Mouse (Mus musculus) cerebellum, adult 11-12 months (tissue): ENCODE results near the gene Htr2c.

Experiments used
- DNase-seq: peaks from one replicate; pipeline ENCODE4 v3.0.0; 2022

The Htr2c gene

DNA sequence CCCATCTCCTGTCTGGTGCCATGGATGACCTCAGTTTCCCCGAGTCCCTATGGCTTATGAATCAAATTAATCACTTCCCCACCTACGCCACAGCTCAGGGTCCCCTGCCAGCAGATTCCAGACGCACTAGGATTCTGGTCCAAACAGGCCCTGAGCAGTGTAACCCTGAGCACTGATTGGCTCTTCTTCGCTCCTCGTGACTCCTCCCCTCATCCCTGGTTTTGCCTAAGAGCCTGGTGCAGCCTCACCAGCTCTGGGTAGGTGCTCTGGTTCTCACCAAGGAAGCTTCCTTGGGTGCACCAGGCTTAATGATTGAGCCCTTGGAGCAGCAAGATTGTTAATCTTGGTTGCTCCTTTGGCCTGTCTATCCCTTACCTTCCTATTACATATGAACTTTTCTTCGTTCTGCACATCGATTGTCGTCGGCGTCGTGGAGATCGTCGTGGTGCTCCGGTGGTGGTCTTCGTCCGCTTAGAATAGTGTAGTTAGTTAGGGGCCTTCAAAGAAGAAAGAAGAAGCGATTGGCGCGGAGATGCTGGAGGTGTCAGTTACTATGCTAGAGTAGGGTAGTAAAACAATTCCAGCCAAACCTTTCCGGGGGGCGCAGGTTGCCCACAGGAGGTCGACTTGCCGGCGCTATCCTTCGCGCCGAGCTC, at the start of gene Htr2c:
TSS of gene Htr2c (plus strand) at position 256 of the 656 bp plus-strand sequence.
- no peak for DNase-seq

DNA sequence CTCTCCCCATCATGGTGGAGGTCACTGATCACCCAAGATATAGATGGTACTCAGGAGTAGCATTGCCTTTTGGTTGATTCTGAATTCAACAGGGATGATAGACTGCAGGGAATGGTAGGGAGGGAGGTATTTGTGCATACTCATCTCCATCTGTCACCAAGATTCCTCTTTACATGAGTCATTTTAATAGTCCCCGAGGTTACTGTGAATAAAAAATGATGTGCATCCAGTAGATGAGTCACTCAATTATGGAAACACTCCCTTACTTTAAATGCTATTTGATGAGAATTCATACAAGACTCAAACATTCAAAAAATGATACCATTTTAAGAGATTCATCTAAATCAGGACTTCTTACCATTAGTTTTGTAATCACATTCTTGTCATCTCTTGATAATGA, 34.1 kb upstream of the Htr2c start:
- DNase-seq, result no peak

DNA sequence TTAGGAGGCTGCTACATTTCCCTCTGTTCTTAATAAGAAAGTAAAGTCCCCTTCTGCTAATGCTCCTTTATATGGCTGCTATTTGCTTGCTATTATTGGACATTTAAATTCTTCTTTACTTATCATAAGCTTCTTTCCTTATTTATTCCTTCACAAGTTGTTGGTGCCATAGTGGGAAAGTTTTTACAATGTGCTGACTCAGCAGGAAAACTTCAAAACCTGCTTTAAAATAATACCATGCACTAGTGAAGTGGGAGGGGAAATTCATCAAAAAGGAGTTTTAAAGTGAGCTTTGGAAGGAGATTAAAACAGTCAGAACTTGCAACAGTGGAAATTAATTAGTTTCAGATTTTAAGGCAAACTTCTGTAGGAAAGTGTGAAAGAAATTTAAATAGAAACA, 26.0 kb upstream of the Htr2c start:
- no peak for DNase-seq

DNA sequence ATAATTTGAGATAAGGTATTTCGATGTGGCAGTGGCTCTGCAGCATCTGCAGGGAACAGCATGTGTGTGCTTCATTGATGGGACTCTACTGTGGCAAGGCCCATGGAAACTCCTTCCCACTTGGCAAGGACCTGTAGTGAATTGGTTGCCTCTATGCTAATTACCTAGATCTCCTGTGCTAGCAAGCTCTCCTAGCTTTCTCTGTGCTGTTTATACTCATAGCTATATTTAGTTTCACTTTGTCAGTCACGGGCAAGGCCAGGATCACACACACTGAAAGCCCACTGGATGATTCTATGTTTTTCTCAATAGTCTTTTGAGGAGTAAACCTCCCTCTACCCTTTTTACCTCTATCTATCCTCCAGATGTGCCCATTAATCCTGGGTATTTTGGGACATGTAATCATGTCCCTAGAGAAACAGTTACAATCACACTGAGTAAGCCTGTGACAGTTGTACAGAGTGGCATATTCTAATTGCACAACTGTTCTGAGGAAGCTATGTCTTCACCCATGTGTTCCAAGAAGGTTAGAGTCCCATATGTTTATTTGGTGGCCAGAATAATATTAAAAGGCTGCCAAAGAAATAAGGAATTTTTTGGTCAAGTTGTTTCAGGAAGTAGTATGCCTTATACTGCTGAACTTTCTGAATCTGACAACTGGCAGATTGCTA, 16.0 kb upstream of the Htr2c start:
- no peak for DNase-seq

DNA sequence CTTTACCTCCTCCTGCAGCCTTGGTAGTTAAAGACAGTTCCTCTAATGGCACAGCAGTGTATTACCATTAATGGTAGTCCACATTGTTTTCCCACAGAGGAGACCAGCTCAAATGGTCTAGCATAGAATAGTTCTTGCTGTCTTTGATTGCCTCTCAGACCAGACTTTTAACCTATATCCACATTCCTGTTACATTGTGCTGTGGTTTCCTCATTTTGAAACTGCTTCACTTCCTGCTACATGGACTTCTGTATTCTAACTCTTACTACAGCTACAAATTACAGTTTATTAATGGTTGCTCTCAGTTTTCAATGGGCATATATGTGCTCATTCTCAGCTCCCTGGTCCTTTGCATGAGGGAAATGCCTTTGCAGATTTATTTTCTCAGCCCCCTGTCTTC, 15.3 kb upstream of the Htr2c start:
- no peak for DNase-seq

DNA sequence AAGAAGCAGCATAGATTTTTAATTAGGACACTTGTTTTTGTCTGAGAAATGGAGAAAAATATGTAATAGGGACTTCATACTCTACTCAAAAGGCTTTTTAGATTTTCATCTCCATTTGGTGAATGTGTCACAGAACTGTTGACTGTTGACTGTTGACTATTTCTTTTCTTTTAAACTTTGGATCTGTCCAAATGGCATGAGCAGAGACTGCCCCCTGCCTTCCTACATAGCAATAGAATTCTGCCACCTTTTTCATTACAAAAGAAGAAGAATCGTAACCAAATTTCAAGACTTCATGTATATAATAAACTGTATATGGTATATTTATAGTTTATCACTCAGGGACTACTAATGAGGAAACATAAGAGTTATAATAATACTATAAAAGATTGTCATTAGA, 3.7 kb upstream of the Htr2c start:
- DNase-seq, result no peak

DNA sequence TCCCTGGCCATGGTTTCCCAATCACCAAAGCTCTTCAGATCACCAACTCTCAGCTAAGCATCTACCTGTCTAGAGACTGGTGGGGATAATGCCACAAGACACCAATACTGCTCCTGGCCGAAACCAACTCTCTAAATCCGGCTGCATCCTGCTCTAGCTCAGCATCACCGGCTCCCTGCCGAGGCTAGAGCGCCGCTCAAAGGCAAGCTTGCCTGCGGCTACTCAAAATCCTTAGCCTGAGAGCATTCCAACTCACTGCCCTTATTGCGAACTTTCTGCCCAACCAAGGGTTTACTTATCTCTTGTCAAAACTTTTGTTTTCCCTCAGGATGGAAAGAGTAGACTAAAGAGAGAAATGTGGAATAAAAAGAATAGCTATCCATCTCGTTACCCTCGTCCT, 2.4 kb upstream of the Htr2c start:
- DNase-seq, result no peak

DNA sequence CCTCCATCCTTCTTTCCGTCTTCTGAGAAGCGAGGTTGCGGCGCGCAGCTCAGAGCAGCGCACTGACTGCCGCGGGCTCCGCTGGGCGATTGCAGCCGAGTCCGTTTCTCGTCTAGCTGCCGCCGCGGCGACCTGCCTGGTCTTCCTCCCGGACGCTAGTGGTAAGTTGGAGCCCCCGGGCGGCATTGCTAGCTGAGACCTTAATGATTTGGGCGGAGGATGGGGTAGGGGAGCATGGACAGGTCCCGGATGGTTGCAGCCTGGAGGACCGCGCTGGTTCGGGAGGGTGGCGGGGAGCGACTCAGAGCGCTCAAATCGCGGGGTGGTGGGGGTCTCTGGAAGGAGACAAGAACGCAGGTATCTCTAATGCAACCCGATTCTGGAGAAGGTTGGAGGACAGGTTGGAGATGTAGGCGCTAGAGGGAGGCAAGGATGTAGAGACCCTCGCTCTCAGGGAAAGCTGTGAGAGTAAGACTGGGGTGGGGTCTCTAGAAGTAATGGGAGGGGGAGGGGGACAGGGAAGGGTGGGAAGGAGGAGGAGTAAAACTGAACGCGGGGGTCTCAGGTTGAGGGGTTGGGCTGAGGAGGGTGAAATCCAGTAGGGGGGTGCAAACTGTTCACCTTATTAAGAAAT, 718 bp downstream of the Htr2c start:
- DNase-seq, result no peak

DNA sequence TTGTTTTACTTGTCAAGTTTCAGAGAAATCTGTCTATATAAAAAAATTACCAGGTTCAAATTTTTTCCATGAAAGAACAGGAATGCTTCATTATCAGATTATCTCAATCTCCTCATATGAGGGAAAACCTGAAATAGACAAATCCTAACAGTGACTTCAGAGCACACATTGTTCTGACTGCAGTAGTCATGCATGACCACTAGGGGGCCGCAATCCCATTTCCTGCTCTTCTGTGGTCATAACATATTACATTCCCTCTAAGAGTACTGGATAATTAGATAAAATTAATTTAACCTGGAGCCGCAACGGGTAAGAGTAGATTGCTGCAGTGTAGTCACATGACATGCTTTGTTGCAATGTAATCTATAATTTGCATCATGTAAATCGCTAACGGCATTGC, 17.6 kb downstream of the Htr2c start:
- no peak for DNase-seq

DNA sequence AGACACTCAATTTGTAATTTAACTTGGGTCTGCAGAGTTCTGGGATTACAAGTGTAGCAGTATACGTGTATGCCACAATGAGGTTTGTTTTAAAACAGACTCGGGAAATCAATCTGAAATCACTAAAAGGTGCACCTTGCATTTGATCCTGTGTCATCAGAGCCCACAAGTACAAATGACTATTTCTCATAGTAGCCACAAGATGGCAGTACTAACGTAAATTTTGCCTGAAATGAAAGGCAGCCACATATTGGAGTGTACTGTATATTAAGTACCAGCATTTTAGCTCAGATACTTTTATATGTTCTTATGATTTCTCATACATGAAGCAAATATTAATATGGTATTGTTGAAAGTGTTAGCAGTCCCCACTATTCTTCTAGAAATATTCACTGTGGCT, 93.4 kb downstream of the Htr2c start:
- DNase-seq, result no peak

DNA sequence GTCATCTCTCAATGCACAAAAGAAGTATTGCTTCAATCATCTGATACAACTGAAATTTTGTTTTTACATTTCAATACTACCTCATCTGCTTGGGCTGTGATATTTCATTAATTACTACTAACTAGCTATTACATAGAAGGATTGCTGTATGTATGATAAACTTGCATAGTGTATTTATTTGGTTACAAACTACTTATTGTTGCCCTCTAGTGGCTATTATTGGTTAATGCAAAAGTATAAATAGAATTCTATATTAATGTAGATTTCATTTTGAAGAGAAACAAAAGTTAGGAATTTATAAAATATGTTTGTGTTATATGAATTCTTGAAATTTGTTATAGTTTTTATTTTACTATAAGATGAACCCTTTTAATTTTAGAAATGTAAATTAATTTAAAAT, 109.3 kb downstream of the Htr2c start:
- DNase-seq, result no peak

DNA sequence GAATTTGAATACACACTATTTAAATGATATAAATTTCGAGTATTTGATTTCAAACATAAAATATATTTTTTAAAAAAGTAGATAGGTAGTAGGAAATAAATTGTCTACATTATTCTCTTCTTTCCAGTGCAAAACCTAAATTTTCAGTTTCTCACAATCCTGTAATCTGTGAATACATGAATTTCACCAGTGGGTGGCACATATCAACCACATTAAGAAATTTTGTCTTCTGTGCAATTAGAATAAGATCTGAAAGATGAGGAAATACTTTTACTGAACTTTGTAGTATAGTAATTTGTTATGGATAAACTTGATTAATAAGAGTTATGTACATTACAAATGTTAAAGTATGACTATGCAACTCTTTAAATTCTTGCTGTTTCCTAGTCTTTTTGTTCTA, 156.8 kb downstream of the Htr2c start:
- DNase-seq, result no peak

DNA sequence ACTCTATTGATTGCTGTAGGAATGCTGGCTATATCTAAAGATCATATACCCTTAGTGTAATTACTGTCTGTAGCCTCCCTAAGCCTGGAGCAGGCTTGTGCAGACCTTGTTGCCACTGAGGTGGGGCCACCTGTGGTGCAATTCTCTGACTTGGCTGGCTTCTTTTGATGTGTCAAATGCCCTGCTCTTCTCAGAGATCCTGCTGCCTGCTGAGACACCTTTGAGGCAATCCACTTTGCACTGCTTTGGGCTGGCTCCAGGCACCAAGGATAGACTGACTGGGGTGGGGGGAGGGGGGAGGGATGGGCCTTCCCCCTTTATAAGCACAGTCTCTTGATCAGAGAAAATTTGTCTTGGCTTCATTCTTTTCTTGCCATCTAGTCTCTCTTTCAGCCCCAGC, 252.9 kb downstream of the Htr2c start:
- DNase-seq, result no peak

DNA sequence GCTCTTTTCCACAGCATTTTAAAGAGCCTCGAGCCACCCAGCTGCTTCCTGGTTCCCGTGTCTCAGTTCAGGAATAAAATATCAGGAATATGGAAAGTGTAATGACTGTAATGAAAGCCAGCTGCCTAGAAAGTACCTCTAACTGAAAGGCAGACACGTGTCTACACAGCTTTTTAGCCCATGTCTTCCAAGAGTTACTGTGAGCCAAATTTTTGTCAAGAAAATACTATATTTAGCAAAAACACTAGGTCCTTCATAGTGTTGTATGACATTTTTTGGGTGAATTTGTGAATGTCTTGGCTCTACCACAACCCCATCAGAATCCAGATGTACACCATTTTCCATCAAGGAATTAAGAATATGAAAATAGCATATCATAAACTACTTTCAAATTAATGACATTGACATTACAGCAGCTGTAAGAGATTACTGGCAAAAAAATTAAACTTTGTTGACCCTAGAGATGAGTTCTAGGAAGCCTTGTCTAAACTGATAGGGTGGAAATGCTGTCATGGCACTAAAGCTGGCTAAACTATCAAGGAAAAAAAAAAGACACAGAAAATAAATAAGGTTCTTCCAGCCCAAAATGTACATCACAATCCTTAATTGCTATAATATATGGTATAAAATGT, 255.2 kb downstream of the Htr2c start:
- no peak for DNase-seq

DNA sequence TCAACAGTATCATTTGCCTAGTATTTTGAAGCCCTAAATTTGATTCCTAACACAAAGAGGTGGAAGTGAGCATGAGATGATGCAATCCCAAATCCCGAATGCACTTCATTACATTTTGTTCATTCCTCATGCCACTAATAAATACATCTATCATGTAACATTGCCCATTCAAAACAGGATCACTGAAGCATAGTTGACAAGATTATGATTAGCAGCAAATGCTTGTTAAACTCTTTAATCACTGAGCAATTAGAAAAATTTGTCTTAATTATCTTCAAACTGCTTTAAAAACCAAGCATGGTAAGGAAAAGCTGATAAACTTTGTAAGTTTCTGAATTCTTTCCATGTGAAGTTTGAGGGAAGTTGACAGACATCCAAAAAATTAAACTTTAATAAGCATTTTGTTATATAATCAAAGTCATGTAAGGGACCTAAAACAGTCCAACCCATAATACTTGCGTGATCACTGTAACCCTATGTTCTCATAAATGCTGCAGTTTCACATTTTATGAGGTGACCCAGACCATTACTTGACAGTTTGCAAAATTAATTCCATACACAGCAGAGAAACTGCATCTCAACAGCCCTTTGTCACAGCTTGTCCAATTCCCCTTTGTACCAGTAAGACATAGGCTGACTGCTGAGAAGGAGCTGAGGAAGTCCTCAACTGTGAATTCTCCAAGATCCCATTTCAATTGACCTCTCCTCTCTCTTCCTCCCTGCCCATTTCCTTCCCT, 276.7 kb downstream of the Htr2c start:
- no peak for DNase-seq
